Mouse (Mus musculus) megakaryocyte, adult 5-6 weeks (primary cell): ENCODE measurements around the gene Gm21969. TPM values are rescaled to one million over a fixed set of nuclear protein-coding genes. Genes with fewer than 3 reads are reported as not detected.

Experiments
- ATAC-seq: 2 replicates; pipeline ENCODE4 v1.8.0; 2016; ENCODE audit warnings: mild to moderate bottlenecking, inconsistent platforms; ENCODE audit not compliant: poor library complexity, severe bottlenecking
- total RNA-seq, 2 experiments: library from RNA; stranded (forward) in 1 of 2; stranded (reverse) in 1 of 2; fragments of 153-499, 151-499 nt in 1 of 2; fragments of 221-1000, 200-1000 nt in 1 of 2; gene quantifications; 2 replicates each; pipeline versions ENCODE4 v1.2.3 to v1.2.4; 2015 to 2017

The Gm21969 gene
- total RNA-seq, 2 experiments from 2014 or later, result not detected

DNA sequence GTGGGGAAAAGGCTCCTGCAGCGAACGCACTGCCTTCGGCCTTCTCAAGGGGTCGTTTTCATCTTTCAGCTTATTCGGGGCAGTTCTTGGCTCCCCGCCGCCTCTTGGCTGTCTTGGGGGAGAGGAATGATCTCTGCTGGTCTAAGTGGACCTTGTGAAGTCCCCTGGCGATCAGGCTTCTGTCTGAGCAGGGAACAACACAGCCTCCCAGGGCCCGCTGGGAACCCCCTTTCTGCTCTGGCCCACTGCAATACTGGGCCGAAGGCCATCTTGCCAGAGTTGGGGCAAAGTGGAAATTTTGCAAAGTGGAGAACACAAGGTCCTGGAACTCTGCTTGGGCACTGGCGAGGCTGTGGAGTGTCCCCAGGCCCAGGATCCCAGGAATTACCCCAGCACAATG, 18.3 kb upstream of the Gm21969 start:
- no peak for ATAC-seq

GRCm38 (mm10) chr4:139585713-139586112, 17.3 kb upstream of the Gm21969 start:
- ATAC-seq, result no peak

DNA sequence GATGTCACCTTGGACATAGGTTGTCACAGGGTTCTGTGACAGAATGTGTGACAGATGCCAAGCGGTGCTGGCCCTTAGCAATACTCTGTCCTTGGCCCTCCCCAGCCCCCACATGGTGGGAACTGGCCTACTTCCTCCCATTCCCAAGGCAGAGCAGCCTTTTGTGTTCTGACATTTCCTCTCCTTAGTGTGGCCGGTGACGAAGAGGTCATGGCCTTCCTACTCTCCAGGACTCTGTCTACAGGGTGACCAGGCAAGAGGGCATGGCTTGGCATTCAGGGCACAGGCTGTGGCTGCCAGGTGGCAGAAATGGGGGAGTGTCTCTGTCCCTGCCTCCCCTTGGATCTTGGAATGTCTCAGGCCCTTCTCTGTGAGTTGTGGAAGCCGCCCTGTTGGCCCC, 15.6 kb upstream of the Gm21969 start:
- ATAC-seq, result no peak

DNA sequence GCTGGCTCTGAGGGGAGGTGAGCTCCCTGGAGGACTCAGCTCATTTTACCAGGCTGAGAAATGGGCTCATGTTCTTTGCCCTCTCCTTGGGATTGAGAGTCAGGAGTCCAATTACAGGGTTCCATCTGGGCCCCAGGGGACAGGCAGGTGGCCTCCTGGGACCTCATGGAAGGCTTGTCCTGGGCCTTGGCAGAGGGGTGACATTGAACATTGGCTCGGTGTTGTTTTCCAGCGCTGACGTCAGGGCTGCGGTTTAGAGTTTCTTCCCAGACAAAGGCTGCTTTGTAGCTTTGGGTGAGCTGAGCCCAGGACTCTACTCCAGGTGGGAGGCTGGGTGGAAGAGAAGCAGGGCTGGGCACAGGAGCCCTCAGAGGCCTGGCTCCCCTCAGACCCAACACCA, 15.2 kb upstream of the Gm21969 start:
- no peak for ATAC-seq

DNA sequence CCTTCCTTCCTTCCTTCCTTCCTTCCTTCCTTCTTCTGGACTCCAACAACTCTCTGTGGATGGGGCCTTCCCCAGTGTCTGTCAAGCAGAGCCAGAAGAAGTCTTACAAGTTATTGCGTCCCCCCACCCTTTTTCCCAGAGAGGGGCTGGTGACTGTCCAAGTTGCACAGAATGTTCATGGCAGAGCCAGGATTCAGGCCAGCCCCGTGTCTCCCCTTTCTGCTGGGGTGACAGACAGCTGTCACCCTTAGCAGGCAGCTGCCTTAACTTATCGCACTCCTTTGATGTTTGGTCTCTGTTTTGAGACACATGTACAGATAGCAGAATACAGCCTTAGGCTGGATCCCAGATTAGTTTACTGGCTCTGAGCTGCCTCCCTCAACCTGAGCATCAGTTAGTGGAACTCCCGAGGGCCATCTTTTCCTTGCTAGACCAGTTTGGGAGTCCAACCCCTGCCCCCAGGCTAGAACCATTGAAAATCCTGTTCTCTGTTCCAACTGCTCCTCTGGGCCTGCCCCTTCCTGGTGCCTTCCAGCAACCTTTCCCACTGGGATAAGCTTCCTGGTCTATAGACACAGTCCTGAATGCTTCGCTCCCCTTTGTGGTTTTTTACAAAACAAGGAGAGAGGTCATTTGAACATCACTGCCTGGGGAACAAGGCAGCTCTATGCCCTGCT, 13.5 kb upstream of the Gm21969 start:
- no peak for ATAC-seq

DNA sequence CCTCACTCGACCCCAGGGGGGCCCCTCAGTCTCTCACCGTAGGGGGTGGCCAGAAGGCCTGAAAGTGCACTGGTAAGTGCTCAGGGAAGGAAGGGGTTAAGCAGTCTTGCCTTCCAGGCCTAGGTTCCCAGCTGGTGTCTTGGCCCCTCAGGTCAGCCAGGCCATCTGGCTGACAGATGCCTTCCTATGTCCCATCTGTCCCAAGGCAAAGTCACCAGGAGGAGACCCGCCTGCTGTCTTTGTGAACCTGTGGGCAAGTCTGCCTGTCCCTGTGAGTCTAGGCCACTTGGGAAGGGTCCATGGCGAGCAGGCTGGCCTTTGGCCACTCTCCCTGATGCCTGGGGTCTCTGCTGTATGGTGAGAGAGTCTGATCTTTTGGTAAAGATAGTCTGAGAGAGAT, 12.5 kb upstream of the Gm21969 start:
- ATAC-seq, result no peak

- no peak for ATAC-seq
These were observed 10.1 kb upstream of the Gm21969 start for GRCm38 (mm10) chr4:139592895-139593294.

DNA sequence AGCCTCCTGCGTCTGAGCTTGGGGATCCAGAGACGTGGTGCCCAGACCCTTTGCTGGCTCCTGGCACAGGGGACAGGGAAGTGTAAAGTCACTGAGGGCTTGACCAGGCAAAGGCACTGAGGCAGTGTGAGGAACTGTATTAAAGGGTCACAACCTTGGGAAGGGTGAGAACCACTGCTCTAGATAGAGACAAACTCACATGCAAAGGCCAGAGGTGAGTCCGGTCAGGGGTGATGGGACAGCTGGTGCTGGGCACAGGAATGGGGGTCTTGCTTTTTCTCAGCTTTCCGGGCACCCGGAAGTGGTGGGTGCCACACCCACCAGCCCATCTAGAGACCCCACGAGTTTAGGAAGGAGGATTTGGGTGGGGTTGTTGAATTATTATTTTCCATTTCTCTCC, 9.6 kb upstream of the Gm21969 start:
- no peak for ATAC-seq

- ATAC-seq, result no peak
These were observed 8.9 kb upstream of the Gm21969 start for GRCm38 (mm10) chr4:139594062-139594461.

- no peak for ATAC-seq
These were observed 6.3 kb upstream of the Gm21969 start for GRCm38 (mm10) chr4:139596715-139597114.

- ATAC-seq, result no peak
These were observed 5.4 kb upstream of the Gm21969 start for GRCm38 (mm10) chr4:139597286-139598284.

DNA sequence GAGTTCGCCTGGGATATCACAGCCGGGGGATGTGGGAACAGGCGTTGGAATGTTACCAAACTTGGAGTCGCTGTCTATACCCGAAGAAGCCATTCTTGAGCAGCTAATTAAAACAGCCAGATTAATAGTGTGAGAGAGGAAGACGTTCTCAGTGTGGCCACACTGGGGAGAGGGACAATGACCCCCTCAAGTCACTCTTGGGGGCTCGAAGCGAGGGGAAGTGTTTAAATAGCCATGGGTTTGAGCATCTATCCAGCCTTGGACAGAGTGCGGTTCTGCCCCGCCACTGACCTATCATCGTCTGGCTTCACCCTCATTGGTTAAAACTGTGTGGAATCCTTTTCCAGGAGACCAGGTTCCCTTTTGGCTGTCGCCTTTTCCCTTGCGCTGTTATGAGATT, 4.6 kb upstream of the Gm21969 start:
- ATAC-seq, result no peak

GRCm38 (mm10) chr4:139598950-139599518, 4.0 kb upstream of the Gm21969 start:
- peak; percentile 51 for ATAC-seq

DNA sequence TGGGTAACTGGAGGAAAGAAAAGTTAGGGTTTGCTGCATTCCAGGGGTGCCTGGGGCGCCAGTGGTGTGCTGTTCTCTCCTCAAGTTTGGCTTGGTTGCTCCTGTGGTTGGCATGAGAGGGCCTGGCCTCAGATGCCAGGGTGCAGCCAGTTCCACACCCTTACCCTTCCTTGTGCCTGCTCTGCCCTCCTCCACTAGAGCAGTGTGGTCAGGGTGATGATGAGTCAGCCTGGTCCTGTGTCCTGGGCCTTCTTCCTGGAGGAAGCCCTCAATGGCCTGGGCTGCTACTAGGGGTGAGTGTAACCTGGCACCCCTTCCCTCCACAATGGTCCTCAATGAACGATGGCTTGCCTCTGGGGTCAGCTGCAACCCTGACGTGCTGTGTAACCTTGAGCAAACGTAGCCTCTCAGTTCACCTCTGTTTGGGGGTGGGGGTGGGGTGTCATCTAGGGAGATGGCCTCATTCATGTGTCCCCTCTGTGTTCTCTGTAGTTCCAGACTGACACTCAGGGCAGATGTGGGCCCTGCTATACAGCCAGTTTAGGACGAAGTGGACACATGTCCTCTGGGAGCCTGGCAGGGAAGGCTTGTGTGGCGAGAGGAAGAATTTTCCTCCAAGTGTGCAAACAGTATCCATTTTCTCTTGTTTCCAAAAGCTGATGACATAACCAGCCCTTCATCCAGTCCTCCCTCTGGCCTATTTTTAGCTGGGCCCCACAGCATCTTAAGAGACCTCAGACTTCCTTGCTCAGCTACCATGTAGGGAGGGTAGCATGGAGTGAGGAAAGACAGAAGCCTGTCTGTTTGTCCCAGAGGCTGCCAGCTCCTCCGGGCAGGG, 1.2 kb upstream of the Gm21969 start:
- no peak for ATAC-seq

DNA sequence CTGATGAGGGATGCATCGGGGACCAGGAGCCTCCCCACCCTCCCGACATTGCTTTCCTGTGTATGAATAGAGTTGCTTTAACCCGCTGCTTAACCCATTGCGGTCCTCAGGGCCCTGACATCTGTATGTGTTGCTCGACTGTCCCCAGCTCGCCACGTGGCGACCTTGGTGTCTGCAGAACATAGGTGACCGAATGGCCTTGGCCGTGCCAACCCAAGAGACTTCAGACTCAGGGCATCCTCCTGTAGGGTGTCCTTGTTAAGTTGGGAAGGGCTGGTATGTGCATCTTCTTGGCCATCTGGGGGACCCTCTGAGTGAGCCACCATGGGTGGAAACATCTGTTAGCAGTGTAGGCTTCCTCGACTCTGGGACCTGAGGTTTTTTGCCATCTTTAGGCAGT, 2.2 kb downstream of the Gm21969 start:
- no peak for ATAC-seq

DNA sequence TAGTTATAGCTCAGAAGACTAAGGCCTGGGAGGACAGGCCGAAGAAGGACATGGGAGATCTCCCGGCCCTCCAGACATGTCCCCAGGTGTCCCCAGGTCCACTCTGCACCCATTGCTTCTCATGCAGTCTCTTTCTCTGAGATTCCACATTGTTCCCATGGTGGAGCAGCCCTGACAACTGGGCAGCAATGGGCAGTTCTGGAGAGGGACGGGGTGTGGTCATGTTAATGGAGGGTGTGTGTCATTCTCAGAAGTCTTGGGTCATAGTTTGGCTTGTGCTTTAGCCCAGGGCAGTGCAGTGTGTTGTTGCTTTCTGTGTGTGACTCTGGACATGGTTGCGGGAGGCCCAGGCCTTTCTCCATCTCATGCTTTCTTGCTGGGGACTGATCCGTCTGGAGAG, 3.7 kb downstream of the Gm21969 start:
- no peak for ATAC-seq

DNA sequence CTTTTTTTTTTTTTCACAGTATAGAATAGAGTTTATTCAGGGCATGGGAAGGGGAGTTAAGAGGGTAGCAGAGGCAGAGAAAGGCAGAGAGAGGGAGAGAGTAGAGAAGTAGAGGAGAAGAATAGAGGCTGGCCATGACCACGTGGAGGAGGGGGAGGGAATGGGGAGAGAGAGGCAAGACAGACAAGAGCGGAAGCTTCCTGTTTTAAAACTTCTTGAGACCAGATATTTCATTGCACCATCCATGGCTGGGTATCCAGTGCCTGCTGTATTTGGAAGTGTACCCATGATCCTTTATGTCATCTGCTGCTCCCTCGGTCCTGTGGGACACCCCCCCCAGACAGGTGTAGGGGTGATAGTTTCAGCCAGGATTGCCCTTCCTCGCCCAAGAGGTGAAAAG, 6.0 kb downstream of the Gm21969 start:
- peak; percentile 65 for ATAC-seq

DNA sequence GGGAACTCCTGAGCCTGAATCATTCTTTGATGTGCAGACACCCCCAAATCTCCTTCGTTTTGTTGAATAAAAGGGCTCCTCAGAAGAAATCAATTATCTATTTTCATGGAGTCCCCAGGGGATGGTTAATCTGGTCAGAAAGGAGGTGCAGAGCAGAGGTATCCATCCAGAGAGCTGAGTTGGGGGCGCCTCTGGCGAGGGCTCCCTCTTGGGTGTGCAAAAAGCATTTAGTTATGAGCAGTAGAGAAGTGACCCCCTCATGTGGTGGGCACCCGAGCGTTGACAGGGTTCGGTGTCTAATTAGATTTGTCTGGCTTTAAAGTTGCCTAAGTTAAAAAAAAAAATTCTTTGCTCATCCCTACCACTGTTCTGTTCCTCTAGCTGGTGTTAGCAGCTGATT, 8.0 kb downstream of the Gm21969 start:
- no peak for ATAC-seq

GRCm38 (mm10) chr4:139611542-139611953, 8.6 kb downstream of the Gm21969 start:
- ATAC-seq, result peak; percentile 63

- no peak for ATAC-seq
These were observed 11.7 kb downstream of the Gm21969 start for GRCm38 (mm10) chr4:139614524-139615260.
